Mouse (Mus musculus) limb, embryonic 14.5 days (tissue): Measurements from ENCODE around the gene Gabrr3. TPM values are rescaled to one million over a fixed set of nuclear protein-coding genes. Genes with fewer than 3 reads are reported as not detected.

Source experiments
- ATAC-seq: fragments of 200-750 bp; cut with Nextera tagmentation; 2 replicates; pipeline ENCODE4 v1.8.0; 2017; ENCODE audit warnings: low read depth, moderate number of reproducible peaks, moderate TSS enrichment; ENCODE audit not compliant: low FRiP score
- DNase-seq: peaks from one replicate; pipeline ENCODE4 v3.0.0-alpha.2; 2015; ENCODE audit warnings: low spot score
- H3K27ac ChIP-seq: fragments of 300-500 bp; sonication (generic); replicated peaks from 2 replicates; pipeline ENCODE4 v1.5.1; 2014; ENCODE audit warnings: low read depth, mild to moderate bottlenecking, low read length, moderate library complexity, mixed read lengths
- H3K27me3 ChIP-seq: fragments of 300-500 bp; sonication (generic); 2 replicates; pipeline ENCODE4 v1.6.1; 2014; ENCODE audit warnings: low read length, mixed read lengths; ENCODE audit not compliant: control insufficient read depth, insufficient read depth
- H3K36me3 ChIP-seq: fragments of 300-500 bp; sonication (generic); 2 replicates; pipeline ENCODE4 v1.6.1; 2014; ENCODE audit warnings: mild to moderate bottlenecking, low read length, moderate library complexity, mixed read lengths; ENCODE audit not compliant: control insufficient read depth, insufficient read depth
- H3K4me1 ChIP-seq: fragments of 300-500 bp; sonication (generic); 2 replicates; pipeline ENCODE4 v1.6.1; 2014; ENCODE audit warnings: antibody characterized with exemption, low read length, mixed read lengths; ENCODE audit not compliant: control insufficient read depth, insufficient read depth
- H3K4me2 ChIP-seq: fragments of 300-500 bp; sonication (generic); replicated peaks from 2 replicates; pipeline ENCODE4 v1.6.1; 2014; ENCODE audit warnings: low read depth, mild to moderate bottlenecking, low read length, moderate library complexity; ENCODE audit not compliant: severe bottlenecking
- H3K4me3 ChIP-seq: fragments of 300-500 bp; sonication (generic); replicated peaks from 2 replicates; pipeline ENCODE4 v1.5.1; 2014; ENCODE audit warnings: low read length
- H3K9ac ChIP-seq: fragments of 300-500 bp; sonication (generic); 2 replicates; pipeline ENCODE4 v1.6.1; 2014; ENCODE audit warnings: mild to moderate bottlenecking, low read depth, low read length, moderate library complexity; ENCODE audit not compliant: severe bottlenecking
- H3K9me3 ChIP-seq: fragments of 300-500 bp; sonication (generic); 2 replicates; pipeline ENCODE4 v1.6.1; 2016; ENCODE audit warnings: low read length; ENCODE audit not compliant: control insufficient read depth
- POLR2A ChIP-seq: fragments of 200-500 bp; IDR thresholded peaks from 2 replicates; pipeline ENCODE4 v1.8.0; 2012; ENCODE audit warnings: inconsistent platforms, mild to moderate bottlenecking, moderate library complexity, borderline replicate concordance; ENCODE audit not compliant: insufficient read depth, insufficient read length; ENCODE audit errors: extremely low read depth
- WGBS: fragments of 180-500 bp; shearing (Covaris S2); extraction: QIAGEN DNeasy Blood & Tissue Kit; methylation state at CpG from one replicate; pipeline ENCODE4 v1.1.7; 2014; 5-methylcytosine and 5-hydroxymethylcytosine counted together
- polyA plus RNA-seq, 2 experiments: library from polyadenylated mRNA; depleted of rRNA in 1 of 2; stranded (reverse) in 1 of 2; unstranded in 1 of 2; fragments of >200 nt; fragmentation: Nextera tagmentation in 1 of 2; extraction: Ambion mirVana in 1 of 2; gene quantifications; 2 replicates each; pipeline versions ENCODE4 v1.2.1 to v1.2.3; 2012 to 2014

The Gabrr3 gene
- polyA plus RNA-seq, 2 experiments = 0.06 to 0.07 TPM

DNA sequence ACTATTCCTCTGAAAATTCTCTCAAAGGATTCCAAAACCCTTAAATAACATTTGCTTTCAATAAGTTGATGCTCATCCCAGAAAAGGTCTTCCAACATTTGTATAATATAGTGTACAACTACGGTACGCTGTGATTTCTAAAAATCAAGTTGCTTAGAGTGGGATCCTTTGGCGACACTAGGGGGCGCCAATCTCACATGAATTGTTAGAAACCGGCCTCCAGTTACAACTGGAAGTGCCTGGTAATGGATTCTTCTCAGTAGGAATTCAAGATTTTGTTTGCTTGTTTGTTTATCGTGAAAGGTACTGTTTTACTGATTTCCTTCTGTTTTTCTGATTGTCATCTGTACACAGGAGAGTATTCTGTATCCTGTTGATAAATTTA, 13.7 kb downstream of the Gabrr3 start:
- no peak for TF ChIP-seq POLR2A
- H3K4me2 ChIP-seq = no peak overlapping the region
- H3K4me3 ChIP-seq = no peak overlapping the region
- 12% methylated on average over 6 of the region's 6 CpGs for WGBS
- no peaks in the 10 kb centered on the region for H3K36me3 ChIP-seq
- no peaks in the 10 kb centered on the region for H3K4me1 ChIP-seq
- no peak overlapping the region for H3K27ac ChIP-seq
- no peaks in the 10 kb centered on the region for H3K9me3 ChIP-seq
- H3K27me3 ChIP-seq = no peaks in the 10 kb centered on the region
- ATAC-seq = peak; percentile 71; the same call in 1 of the 2 replicates
- DNase-seq = peak; percentile 81
- no peak overlapping the region for H3K9ac ChIP-seq

DNA sequence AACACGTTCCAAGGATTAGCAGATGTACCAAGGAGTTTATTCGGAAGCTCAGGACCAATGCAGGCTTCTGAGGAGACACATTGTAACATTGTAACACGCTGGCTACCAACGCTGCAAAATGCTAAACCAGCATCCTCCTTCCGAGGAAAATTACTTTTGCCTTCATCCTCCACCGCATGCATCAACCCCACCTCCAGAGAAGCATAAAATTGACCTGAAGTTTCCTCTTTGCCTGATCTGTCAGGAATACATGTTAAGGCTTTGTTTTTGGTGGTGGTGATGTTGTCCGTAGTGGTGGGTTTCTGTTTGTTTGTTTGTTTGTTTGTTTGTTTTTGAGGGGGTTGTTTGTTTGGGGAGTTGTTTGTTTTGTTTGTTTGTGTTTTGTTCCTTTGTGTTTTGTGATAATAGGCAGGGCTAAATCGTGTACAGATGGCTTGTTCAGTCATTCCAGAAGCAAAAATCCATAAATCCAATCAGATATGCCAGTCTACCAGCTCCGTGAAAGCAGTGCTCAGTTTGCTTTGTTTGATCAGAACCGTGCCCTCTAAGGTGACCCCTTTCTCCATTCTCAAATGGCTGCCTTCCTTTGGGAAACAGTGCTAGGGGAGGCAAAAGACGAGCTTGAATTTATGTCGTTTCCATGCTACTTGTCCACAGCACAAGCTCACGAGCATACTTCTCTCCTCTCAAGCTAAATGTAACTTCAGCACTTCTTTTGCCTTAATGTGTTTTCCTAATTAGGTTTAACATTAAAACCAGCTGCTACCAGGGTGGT, 14.6 kb downstream of the Gabrr3 start:
- Histone ChIP-seq H3K36me3 (no peaks in the 10 kb centered on the region), H3K27ac (no peak overlapping the region), H3K9me3 (no peaks in the 10 kb centered on the region), H3K4me1 (no peaks in the 10 kb centered on the region), H3K4me2 (no peak overlapping the region), H3K27me3 (no peaks in the 10 kb centered on the region), H3K9ac (no peak overlapping the region), H3K4me3 (no peak overlapping the region)
- 46% methylated on average over 13 of the region's 13 CpGs for WGBS
- ATAC-seq (no peak), DNase-seq (no peak)
- TF ChIP-seq POLR2A = no peak

DNA sequence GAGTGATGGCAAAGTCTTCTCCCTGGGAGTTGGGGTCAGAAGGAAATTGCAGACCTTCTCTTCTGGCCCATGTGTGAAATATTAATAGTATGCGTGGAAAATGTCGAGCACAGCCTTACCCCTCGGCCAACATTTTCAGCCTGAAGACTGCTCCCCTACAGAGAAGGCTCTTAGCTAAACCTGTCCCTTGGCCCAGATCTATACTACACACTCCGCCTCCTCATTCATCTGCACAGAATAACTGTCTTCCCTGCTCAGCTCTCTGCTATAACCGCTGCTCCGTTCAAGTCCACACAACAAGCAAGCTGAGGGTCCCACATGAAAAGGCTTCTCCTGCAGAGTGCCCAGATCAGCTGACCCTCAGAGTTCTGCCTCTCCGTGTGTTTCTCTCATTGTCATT, 20.8 kb downstream of the Gabrr3 start:
- no peaks in the 10 kb centered on the region for H3K36me3 ChIP-seq
- DNase-seq = no peak
- H3K4me3 ChIP-seq = no peak overlapping the region
- no peaks in the 10 kb centered on the region for H3K4me1 ChIP-seq
- H3K9ac ChIP-seq = no peak overlapping the region
- H3K9me3 ChIP-seq = no peaks in the 10 kb centered on the region
- 58% methylated on average over 7 of the region's 7 CpGs for WGBS
- no peak overlapping the region for H3K4me2 ChIP-seq
- no peaks in the 10 kb centered on the region for H3K27me3 ChIP-seq
- no peak overlapping the region for H3K27ac ChIP-seq
- no peak for TF ChIP-seq POLR2A
- no peak for ATAC-seq

DNA sequence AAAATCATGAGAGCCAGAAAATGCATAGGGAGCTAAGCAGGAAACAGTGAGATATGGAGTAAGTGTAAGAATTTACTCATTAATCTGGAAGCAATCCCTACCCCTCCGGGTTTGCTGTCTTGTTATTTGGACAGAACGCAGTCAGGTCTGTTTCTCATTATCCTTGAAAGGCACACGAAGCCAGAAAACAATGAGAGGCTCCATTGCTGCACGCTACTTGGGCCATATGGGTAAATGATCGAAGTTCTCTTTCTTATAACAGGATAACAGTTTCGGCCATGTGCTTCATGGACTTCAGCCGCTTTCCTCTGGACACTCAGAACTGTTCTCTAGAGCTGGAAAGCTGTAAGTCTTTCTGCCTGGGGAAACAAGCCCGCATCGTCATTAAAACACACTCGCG, 26.0 kb downstream of the Gabrr3 start:
- no peaks in the 10 kb centered on the region for H3K36me3 ChIP-seq
- WGBS = 24% methylated on average over 11 of the region's 11 CpGs
- H3K4me3 ChIP-seq = no peak overlapping the region
- H3K9ac ChIP-seq = no peak overlapping the region
- TF ChIP-seq POLR2A = no peak
- peak; percentile 73 for DNase-seq
- 0 out of 2 replicates have a peak, but pooled peaks cover 3% of the 10 kb centered on the region for H3K4me1 ChIP-seq
- no peaks in the 10 kb centered on the region for H3K9me3 ChIP-seq
- H3K4me2 ChIP-seq = 0 out of 2 replicates have a peak overlapping the region, but pooled peaks have one; percentile 14
- no peaks in the 10 kb centered on the region for H3K27me3 ChIP-seq
- H3K27ac ChIP-seq = peak overlapping the region; percentile 58; the same call in 1 of the 2 replicates
- peak; percentile 67; the same call in 1 of the 2 replicates for ATAC-seq

DNA sequence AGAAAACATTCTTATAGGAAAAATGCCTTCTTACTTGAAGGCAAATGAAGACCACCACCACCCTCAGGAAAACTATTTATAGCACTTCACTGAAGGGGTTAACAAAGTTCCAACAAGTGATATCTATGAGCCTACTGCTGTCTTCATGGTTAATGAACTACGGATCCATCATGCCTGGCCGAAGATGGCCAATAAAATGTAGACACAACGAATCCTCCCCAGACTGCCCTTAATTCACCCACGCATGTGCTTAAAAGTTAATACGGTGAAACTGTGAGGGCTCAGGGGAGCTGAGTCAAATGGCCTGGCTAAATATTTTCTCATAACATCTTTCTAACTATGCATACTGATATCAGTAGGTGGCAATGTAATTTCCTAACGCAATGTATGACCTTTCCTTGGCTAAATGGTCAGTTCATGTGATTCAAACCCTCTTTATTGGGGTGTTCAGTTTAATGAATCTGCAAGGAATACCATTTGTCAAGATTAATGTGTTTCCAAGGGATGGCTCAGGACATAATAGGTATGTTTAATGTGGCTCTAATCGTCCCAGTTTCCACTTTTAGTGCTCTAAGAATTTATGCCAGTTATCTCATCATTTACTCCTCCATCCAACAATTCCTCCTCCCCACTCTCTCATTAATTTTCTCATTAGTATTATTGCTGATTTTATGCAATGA, 37.9 kb downstream of the Gabrr3 start:
- no peak for TF ChIP-seq POLR2A
- no peak for DNase-seq
- Histone ChIP-seq H3K36me3 (no peaks in the 10 kb centered on the region), H3K9me3 (no peaks in the 10 kb centered on the region), H3K4me2 (no peak overlapping the region), H3K9ac (no peak overlapping the region), H3K27ac (no peak overlapping the region), H3K4me1 (peaks cover 5% of the 10 kb centered on the region; the same call in 1 of the 2 replicates), H3K27me3 (no peaks in the 10 kb centered on the region), H3K4me3 (no peak overlapping the region)
- no peak for ATAC-seq
- WGBS = 80% methylated on average over 7 of the region's 7 CpGs
